Mouse (Mus musculus): Measurements from ENCODE around the gene Tmem120a. TPM values are rescaled to one million over a fixed set of nuclear protein-coding genes. Genes with fewer than 3 reads are reported as not detected.

Gene Tmem120a
- polyA plus RNA-seq, 1 experiment from 2014 or later: 59.4 TPM

DNA sequence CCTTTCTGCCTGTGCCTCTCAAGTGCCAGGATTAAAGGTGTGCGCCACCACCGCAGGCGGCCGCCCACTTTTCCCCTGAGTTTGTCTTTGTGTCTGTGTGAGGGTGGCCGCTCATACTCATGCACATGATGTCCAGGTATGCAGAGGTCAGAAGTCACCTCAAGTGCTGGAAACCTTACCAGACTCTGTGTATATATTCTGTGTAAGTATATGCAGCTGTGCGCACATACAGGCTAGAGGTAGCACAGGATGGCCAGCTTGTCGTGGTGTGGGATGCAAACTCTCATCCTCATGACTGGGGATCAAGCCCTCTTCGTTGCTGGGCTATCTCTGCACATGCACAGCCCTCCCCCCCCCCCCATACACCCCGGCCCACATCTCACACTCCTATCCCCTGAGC lies 16.4 kb downstream of the Tmem120a start:
- H3K27me3 ChIP-seq (ENCODE audit: control insufficient read depth, insufficient read depth, low read length): no peaks in the 10 kb centered on the region
- no peak overlapping the region for H3K9ac ChIP-seq (ENCODE audit: low read length)
- no peaks in the 10 kb centered on the region for H3K9me3 ChIP-seq (ENCODE audit: control insufficient read depth, low read length)
- 97% methylated on average over 9 of the region's 9 CpGs for WGBS
- peaks cover 30% of the 10 kb centered on the region for H3K4me1 ChIP-seq (ENCODE audit: control insufficient read depth, insufficient read depth, low read length)
- H3K4me2 ChIP-seq (ENCODE audit: low read depth): no peak overlapping the region
- H3K36me3 ChIP-seq (ENCODE audit: control insufficient read depth, insufficient read depth, low read length): peaks cover 25% of the 10 kb centered on the region
- DNase-seq (ENCODE audit: low spot score) (no peak), ATAC-seq (ENCODE audit: insufficient read depth, low FRiP score, low TSS enrichment) (no peak)
- no peak overlapping the region for H3K4me3 ChIP-seq (ENCODE audit: low read depth, low read length)
- H3K27ac ChIP-seq (ENCODE audit: low read depth, low read length): no peak overlapping the region

DNA sequence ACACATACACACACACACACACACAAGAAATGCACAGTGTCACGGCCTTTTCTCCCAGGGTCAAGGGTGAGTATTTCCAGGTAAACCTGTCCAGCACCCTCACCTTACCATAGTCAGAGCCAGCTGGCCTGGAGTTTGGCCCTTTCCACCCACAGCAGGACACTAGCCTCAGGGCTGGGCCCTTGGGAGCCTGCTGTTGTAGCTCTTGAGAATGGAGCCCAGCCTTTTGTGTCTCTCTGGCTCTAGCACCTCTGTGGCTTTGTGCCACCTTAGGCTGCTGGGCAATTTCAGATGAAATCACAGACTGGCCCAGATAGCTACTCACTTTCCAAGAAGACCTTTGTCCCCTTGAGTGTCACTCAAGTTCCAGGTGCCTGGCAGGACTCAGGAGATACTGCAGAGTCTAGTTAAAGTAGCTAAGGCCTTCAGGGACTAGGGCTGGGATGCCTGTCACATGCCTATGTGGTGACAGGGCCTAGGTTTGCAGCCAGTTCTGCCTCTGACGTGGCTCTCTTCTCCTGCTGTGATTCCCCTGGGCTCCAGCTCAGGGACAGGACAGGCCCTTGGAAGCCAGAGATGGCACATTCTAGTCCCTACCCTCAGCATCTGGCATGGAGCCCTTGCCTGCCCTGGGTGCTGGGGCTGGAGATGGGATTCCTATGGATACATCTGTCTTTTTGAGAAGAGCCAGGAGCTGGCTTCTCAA lies 17.5 kb downstream of the Tmem120a start:
- no peak for DNase-seq (ENCODE audit: low spot score)
- Histone ChIP-seq H3K27ac (ENCODE audit: low read depth, low read length) (no peak overlapping the region), H3K4me1 (ENCODE audit: control insufficient read depth, insufficient read depth, low read length) (peaks cover 30% of the 10 kb centered on the region), H3K9ac (ENCODE audit: low read length) (peak overlapping the region; percentile 5; the same call in 1 of the 2 replicates), H3K4me2 (ENCODE audit: low read depth) (peak overlapping the region; percentile 50; the same call in 1 of the 2 replicates), H3K36me3 (ENCODE audit: control insufficient read depth, insufficient read depth, low read length) (peaks cover 21% of the 10 kb centered on the region), H3K27me3 (ENCODE audit: control insufficient read depth, insufficient read depth, low read length) (no peaks in the 10 kb centered on the region), H3K9me3 (ENCODE audit: control insufficient read depth, low read length) (no peaks in the 10 kb centered on the region), H3K4me3 (ENCODE audit: low read depth, low read length) (no peak overlapping the region)
- 79% methylated on average over 2 of the region's 2 CpGs for WGBS
- no peak for ATAC-seq (ENCODE audit: insufficient read depth, low FRiP score, low TSS enrichment)

DNA sequence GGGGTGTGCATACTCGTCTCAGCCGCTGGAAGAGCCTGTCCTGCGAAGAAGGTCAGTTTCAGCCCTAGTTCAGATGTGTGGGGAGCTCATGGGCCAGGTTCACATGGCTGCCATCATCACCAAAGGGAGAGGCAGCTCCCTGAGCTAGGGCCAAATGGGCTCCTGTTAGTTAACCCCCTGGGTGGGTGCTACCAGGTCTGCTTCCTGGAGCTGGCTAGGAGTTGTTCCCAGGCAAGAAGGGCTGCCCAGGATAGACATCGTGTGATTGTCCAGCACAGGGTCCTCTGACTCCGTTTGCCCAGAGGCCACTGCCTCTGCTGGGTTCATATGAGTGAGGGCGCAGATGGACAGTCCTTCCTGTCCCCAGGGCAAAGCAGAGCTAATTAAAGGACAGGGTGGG lies 18.3 kb downstream of the Tmem120a start:
- H3K27ac ChIP-seq (ENCODE audit: low read depth, low read length): peak overlapping the region; percentile 95
- peaks cover 15% of the 10 kb centered on the region for H3K36me3 ChIP-seq (ENCODE audit: control insufficient read depth, insufficient read depth, low read length)
- H3K4me1 ChIP-seq (ENCODE audit: control insufficient read depth, insufficient read depth, low read length): peaks cover 30% of the 10 kb centered on the region
- no peaks in the 10 kb centered on the region for H3K27me3 ChIP-seq (ENCODE audit: control insufficient read depth, insufficient read depth, low read length)
- DNase-seq (ENCODE audit: low spot score) (no peak), ATAC-seq (ENCODE audit: insufficient read depth, low FRiP score, low TSS enrichment) (no peak)
- H3K9me3 ChIP-seq (ENCODE audit: control insufficient read depth, low read length): no peaks in the 10 kb centered on the region
- H3K9ac ChIP-seq (ENCODE audit: low read length): peak overlapping the region; percentile 62
- 29% methylated on average over 6 of the region's 6 CpGs for WGBS
- peak overlapping the region; percentile 50 for H3K4me2 ChIP-seq (ENCODE audit: low read depth)
- peak overlapping the region; percentile 25 for H3K4me3 ChIP-seq (ENCODE audit: low read depth, low read length)

GRCm38 (mm10) chr5:135725391-135725841 lies 18.8 kb downstream of the Tmem120a start:
- ATAC-seq (ENCODE audit: insufficient read depth, low FRiP score, low TSS enrichment): peak; percentile 89
- H3K4me3 ChIP-seq (ENCODE audit: low read depth, low read length): peak overlapping the region; percentile 25
- H3K4me1 ChIP-seq (ENCODE audit: control insufficient read depth, insufficient read depth, low read length): peaks cover 30% of the 10 kb centered on the region
- peak; percentile 79 for DNase-seq (ENCODE audit: low spot score)
- H3K9ac ChIP-seq (ENCODE audit: low read length): peak overlapping the region; percentile 62
- no peaks in the 10 kb centered on the region for H3K9me3 ChIP-seq (ENCODE audit: control insufficient read depth, low read length)
- H3K36me3 ChIP-seq (ENCODE audit: control insufficient read depth, insufficient read depth, low read length): peaks cover 9% of the 10 kb centered on the region
- peak overlapping the region; percentile 95 for H3K27ac ChIP-seq (ENCODE audit: low read depth, low read length)
- H3K4me2 ChIP-seq (ENCODE audit: low read depth): peak overlapping the region; percentile 50
- H3K27me3 ChIP-seq (ENCODE audit: control insufficient read depth, insufficient read depth, low read length): no peaks in the 10 kb centered on the region
- 8% methylated on average over 8 of the region's 8 CpGs for WGBS

- DNase-seq (ENCODE audit: low spot score) (peak; percentile 76), ATAC-seq (ENCODE audit: insufficient read depth, low FRiP score, low TSS enrichment) (peak; percentile 82)
- H3K9ac ChIP-seq (ENCODE audit: low read length): peak overlapping the region; percentile 62
- no peaks in the 10 kb centered on the region for H3K27me3 ChIP-seq (ENCODE audit: control insufficient read depth, insufficient read depth, low read length)
- peak overlapping the region; percentile 95 for H3K27ac ChIP-seq (ENCODE audit: low read depth, low read length)
- WGBS: 8% methylated on average over 9 of the region's 9 CpGs
- H3K9me3 ChIP-seq (ENCODE audit: control insufficient read depth, low read length): no peaks in the 10 kb centered on the region
- peaks cover 4% of the 10 kb centered on the region for H3K36me3 ChIP-seq (ENCODE audit: control insufficient read depth, insufficient read depth, low read length)
- H3K4me1 ChIP-seq (ENCODE audit: control insufficient read depth, insufficient read depth, low read length): peaks cover 30% of the 10 kb centered on the region
- no peak overlapping the region for H3K4me3 ChIP-seq (ENCODE audit: low read depth, low read length)
- H3K4me2 ChIP-seq (ENCODE audit: low read depth): peak overlapping the region; percentile 50
Observed at GRCm38 (mm10) chr5:135724536-135725322, 19.5 kb downstream of the Tmem120a start.

GRCm38 (mm10) chr5:135723165-135723751 lies 21.0 kb downstream of the Tmem120a start:
- no peaks in the 10 kb centered on the region for H3K27me3 ChIP-seq (ENCODE audit: control insufficient read depth, insufficient read depth, low read length)
- no peak overlapping the region for H3K27ac ChIP-seq (ENCODE audit: low read depth, low read length)
- WGBS: 63% methylated on average over 3 of the region's 3 CpGs
- H3K4me1 ChIP-seq (ENCODE audit: control insufficient read depth, insufficient read depth, low read length): peaks cover 30% of the 10 kb centered on the region
- no peaks in the 10 kb centered on the region for H3K9me3 ChIP-seq (ENCODE audit: control insufficient read depth, low read length)
- DNase-seq (ENCODE audit: low spot score) (no peak), ATAC-seq (ENCODE audit: insufficient read depth, low FRiP score, low TSS enrichment) (no peak)
- no peak overlapping the region for H3K4me3 ChIP-seq (ENCODE audit: low read depth, low read length)
- no peak overlapping the region for H3K9ac ChIP-seq (ENCODE audit: low read length)
- H3K36me3 ChIP-seq (ENCODE audit: control insufficient read depth, insufficient read depth, low read length): peaks cover 5% of the 10 kb centered on the region; the same call in 1 of the 2 replicates
- H3K4me2 ChIP-seq (ENCODE audit: low read depth): no peak overlapping the region

- 94% methylated on average over 11 of the region's 11 CpGs for WGBS
- Histone ChIP-seq H3K9ac (ENCODE audit: low read length) (no peak overlapping the region), H3K36me3 (ENCODE audit: control insufficient read depth, insufficient read depth, low read length) (peaks cover 6% of the 10 kb centered on the region; the same call in 1 of the 2 replicates), H3K27me3 (ENCODE audit: control insufficient read depth, insufficient read depth, low read length) (no peaks in the 10 kb centered on the region), H3K4me2 (ENCODE audit: low read depth) (no peak overlapping the region), H3K9me3 (ENCODE audit: control insufficient read depth, low read length) (no peaks in the 10 kb centered on the region), H3K4me1 (ENCODE audit: control insufficient read depth, insufficient read depth, low read length) (peaks cover 30% of the 10 kb centered on the region), H3K4me3 (ENCODE audit: low read depth, low read length) (no peak overlapping the region), H3K27ac (ENCODE audit: low read depth, low read length) (no peak overlapping the region)
- no peak for DNase-seq (ENCODE audit: low spot score)
- no peak for ATAC-seq (ENCODE audit: insufficient read depth, low FRiP score, low TSS enrichment)
Observed at GRCm38 (mm10) chr5:135722121-135722520, 22.1 kb downstream of the Tmem120a start.

GRCm38 (mm10) chr5:135721076-135721475 lies 23.2 kb downstream of the Tmem120a start:
- no peak overlapping the region for H3K27ac ChIP-seq (ENCODE audit: low read depth, low read length)
- 93% methylated on average over 8 of the region's 8 CpGs for WGBS
- DNase-seq (ENCODE audit: low spot score) (no peak), ATAC-seq (ENCODE audit: insufficient read depth, low FRiP score, low TSS enrichment) (no peak)
- no peak overlapping the region for H3K4me2 ChIP-seq (ENCODE audit: low read depth)
- peaks cover 6% of the 10 kb centered on the region; the same call in 1 of the 2 replicates for H3K36me3 ChIP-seq (ENCODE audit: control insufficient read depth, insufficient read depth, low read length)
- H3K9ac ChIP-seq (ENCODE audit: low read length): no peak overlapping the region; the same call in 1 of the 2 replicates
- peaks cover 26% of the 10 kb centered on the region for H3K4me1 ChIP-seq (ENCODE audit: control insufficient read depth, insufficient read depth, low read length)
- H3K27me3 ChIP-seq (ENCODE audit: control insufficient read depth, insufficient read depth, low read length): no peaks in the 10 kb centered on the region
- H3K4me3 ChIP-seq (ENCODE audit: low read depth, low read length): no peak overlapping the region
- H3K9me3 ChIP-seq (ENCODE audit: control insufficient read depth, low read length): no peaks in the 10 kb centered on the region
